Mouse (Mus musculus) MEL (cell line): ENCODE measurements around the gene Olfr1250. TPM values are rescaled to one million over a fixed set of nuclear protein-coding genes. Genes with fewer than 3 reads are reported as not detected.

Source experiments
- DNase-seq: peaks from one replicate; pipeline ENCODE4 v3.0.0; 2011; ENCODE audit warnings: low read depth, low spot score
- H3K27ac ChIP-seq: 2 replicates; pipeline ENCODE4 v1.5.1; 2012; ENCODE audit warnings: low read depth, mild to moderate bottlenecking, control low read depth, low read length, moderate library complexity; ENCODE audit not compliant: control insufficient read depth
- H3K27me3 ChIP-seq, 2 experiments: fragments of 150-350 bp in 1 of 2; sonication (generic) in 1 of 2; 2 replicates each; pipeline ENCODE4 v1.6.1; 2012; ENCODE audit warnings: low read length in 2 of 2, mild to moderate bottlenecking in 2 of 2, improper control_type of control experiment in 1 of 2, moderate library complexity in 1 of 2; ENCODE audit not compliant: insufficient read depth in 2 of 2, control insufficient read depth in 1 of 2
- H3K36me3 ChIP-seq, 2 experiments: 2 replicates each; pipeline ENCODE4 v1.6.1; 2012 to 2014; ENCODE audit warnings: low read length in 2 of 2, improper control_type of control experiment in 1 of 2, inconsistent platforms in 1 of 2, mild to moderate bottlenecking in 1 of 2; ENCODE audit not compliant: insufficient read depth in 2 of 2, control insufficient read depth in 1 of 2
- H3K4me1 ChIP-seq, 2 experiments: fragments of 150-350 bp in 1 of 2; sonication (generic) in 1 of 2; 2 replicates each; pipeline ENCODE4 v1.6.1; 2012; ENCODE audit warnings: low read length in 2 of 2, improper control_type of control experiment in 1 of 2, mild to moderate bottlenecking in 1 of 2; ENCODE audit not compliant: insufficient read depth in 2 of 2, control insufficient read depth in 1 of 2
- H3K4me3 ChIP-seq, 2 experiments: fragments of 150-350 bp in 1 of 2; sonication (generic) in 1 of 2; 2 replicates each; pipeline ENCODE4 v1.5.1; 2012; ENCODE audit warnings: low read depth in 2 of 2, low read length in 2 of 2, mild to moderate bottlenecking in 2 of 2, moderate library complexity in 2 of 2, control low read depth in 1 of 2, improper control_type of control experiment in 1 of 2; ENCODE audit not compliant: control insufficient read depth in 1 of 2, insufficient read depth in 1 of 2
- H3K79me2 ChIP-seq: 2 replicates; pipeline ENCODE4 v1.6.1; 2012; ENCODE audit warnings: mild to moderate bottlenecking, low read length, moderate library complexity; ENCODE audit not compliant: control insufficient read depth, poor library complexity, insufficient read depth
- H3K9ac ChIP-seq: 2 replicates; pipeline ENCODE4 v1.6.1; 2012; ENCODE audit warnings: low read depth, mild to moderate bottlenecking, control low read depth, low read length, moderate library complexity; ENCODE audit not compliant: control insufficient read depth, poor library complexity, severe bottlenecking
- H3K9me3 ChIP-seq: fragments of 150-350 bp; sonication (generic); replicated peaks from 2 replicates; pipeline ENCODE4 v1.6.1; 2012; ENCODE audit warnings: mild to moderate bottlenecking, low read length, improper control_type of control experiment, moderate library complexity; ENCODE audit not compliant: insufficient read depth
- MXI1 ChIP-seq: IDR thresholded peaks from 2 replicates; pipeline ENCODE4 v1.6.1; 2011; ENCODE audit warnings: mild to moderate bottlenecking, low read depth, low read length, improper control_type of control experiment
- polyA plus RNA-seq, 2 experiments: library from polyadenylated mRNA; stranded (reverse) in 1 of 2; unstranded in 1 of 2; fragments of >175 nt in 1 of 2; fragments of >200 nt in 1 of 2; gene quantifications; 2 replicates each; pipeline versions ENCODE4 v1.2.1 to v1.2.4; 2012; ENCODE audit warnings: low replicate concordance in 2 of 2, low read depth in 1 of 2; ENCODE audit not compliant: insufficient read length in 2 of 2, insufficient read depth in 1 of 2, missing spikeins in 1 of 2
- total RNA-seq: library from RNA; depleted of rRNA; stranded (reverse); fragments of 300-350 nt; gene quantifications from 2 replicates; pipeline ENCODE4 v1.2.3, GENCODE M21; 2012; rRNA removed

Gene Olfr1250
- total and polyA plus RNA-seq, 3 experiments, result not detected

DNA sequence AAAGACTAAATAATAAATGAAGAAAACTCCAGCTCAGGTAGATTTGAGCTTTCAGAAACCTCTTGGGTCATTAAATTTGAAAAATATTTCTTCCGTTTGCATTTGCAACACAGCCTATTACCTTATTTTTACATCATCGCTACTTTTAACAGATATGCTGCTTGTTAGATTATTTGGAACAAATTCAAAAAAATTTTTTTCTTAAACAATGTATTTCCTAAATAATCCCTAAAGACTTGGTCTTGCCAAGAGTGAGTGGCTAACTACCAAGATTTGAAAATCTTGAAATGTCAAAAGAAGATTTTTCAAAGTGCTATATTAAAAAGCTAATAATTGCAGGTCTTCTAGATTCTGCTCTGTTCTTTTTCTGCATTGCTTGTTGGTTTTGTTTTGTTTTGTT, 47.2 kb downstream of the Olfr1250 start, which contains the start of gene Olfr1247:
Olfr1247 (minus strand) TSS at position 101 of the 400 bp plus-strand sequence.
- Histone ChIP-seq H3K9ac (no peak within 1 kb of the TSS), H3K4me1 (no peaks in the 10 kb centered on the region), H3K27ac (no peak within 1 kb of the TSS), H3K4me3 (no peak within 1 kb of the TSS), H3K36me3 (no peaks in the 10 kb centered on the region), H3K9me3 (no peaks in the 10 kb centered on the region), H3K79me2 (no peaks in the 10 kb centered on the region), H3K27me3 (no peaks in the 10 kb centered on the region)
- DNase-seq, result no peak
- TF ChIP-seq MXI1, result no peak

Other genes starting within 250 kb of the Olfr1250 start
- not detected in 2 replicates for gene Olfr1239, start 241.1 kb downstream of the Olfr1250 start, total RNA-seq
- gene Olfr1239, start 241.1 kb downstream of the Olfr1250 start, polyA plus RNA-seq, result not detected
- gene Olfr1240, start 218.5 kb downstream of the Olfr1250 start, total RNA-seq, result not detected in 2 replicates
- gene Olfr1240, start 218.5 kb downstream of the Olfr1250 start, polyA plus RNA-seq, result not detected
- gene Olfr1241, start 174.3 kb downstream of the Olfr1250 start, total RNA-seq, result not detected in 2 replicates
- gene Olfr1241, start 174.3 kb downstream of the Olfr1250 start, polyA plus RNA-seq, result not detected
- not detected in 2 replicates for gene Olfr1242, start 163.1 kb downstream of the Olfr1250 start, total RNA-seq
- gene Olfr1242, start 163.1 kb downstream of the Olfr1250 start, polyA plus RNA-seq, result not detected
- not detected in 2 replicates for gene Olfr1243, start 130.0 kb downstream of the Olfr1250 start, total RNA-seq
- not detected for gene Olfr1243, start 130.0 kb downstream of the Olfr1250 start, polyA plus RNA-seq
- gene Olfr1245, start 83.0 kb downstream of the Olfr1250 start, total RNA-seq, result not detected in 2 replicates
- not detected for gene Olfr1245, start 83.0 kb downstream of the Olfr1250 start, polyA plus RNA-seq
- not detected in 2 replicates for gene Olfr1246, start 68.3 kb downstream of the Olfr1250 start, total RNA-seq
- gene Olfr1246, start 68.3 kb downstream of the Olfr1250 start, polyA plus RNA-seq, result not detected
- not detected in 2 replicates for gene Olfr1247, start 47.3 kb downstream of the Olfr1250 start, total RNA-seq
- gene Olfr1247, start 47.3 kb downstream of the Olfr1250 start, polyA plus RNA-seq, result not detected
- gene Olfr1248, start 43.2 kb downstream of the Olfr1250 start, total RNA-seq, result not detected in 2 replicates
- not detected for gene Olfr1248, start 43.2 kb downstream of the Olfr1250 start, polyA plus RNA-seq
- not detected in 2 replicates for gene Olfr1249, start 26.5 kb downstream of the Olfr1250 start, total RNA-seq
- not detected for gene Olfr1249, start 26.5 kb downstream of the Olfr1250 start, polyA plus RNA-seq
- not detected in 2 replicates for gene Olfr1251, start 10.5 kb upstream of the Olfr1250 start, total RNA-seq
- gene Olfr1251, start 10.5 kb upstream of the Olfr1250 start, polyA plus RNA-seq, result not detected
- gene Olfr1252, start 63.5 kb upstream of the Olfr1250 start, total RNA-seq, result not detected in 2 replicates
- gene Olfr1252, start 63.5 kb upstream of the Olfr1250 start, polyA plus RNA-seq, result not detected
- gene Olfr1253, start 95.6 kb upstream of the Olfr1250 start, total RNA-seq, result not detected in 2 replicates
- not detected for gene Olfr1253, start 95.6 kb upstream of the Olfr1250 start, polyA plus RNA-seq
- not detected in 2 replicates for gene Olfr1254, start 132.2 kb upstream of the Olfr1250 start, total RNA-seq
- gene Olfr1254, start 132.2 kb upstream of the Olfr1250 start, polyA plus RNA-seq, result not detected
- not detected in 2 replicates for gene Olfr1255, start 150.6 kb upstream of the Olfr1250 start, total RNA-seq
- gene Olfr1255, start 150.6 kb upstream of the Olfr1250 start, polyA plus RNA-seq, result not detected
- gene Olfr1256, start 180.1 kb upstream of the Olfr1250 start, total RNA-seq, result not detected in 2 replicates
- gene Olfr1256, start 180.1 kb upstream of the Olfr1250 start, polyA plus RNA-seq, result not detected
- gene Olfr48, start 186.7 kb upstream of the Olfr1250 start, total RNA-seq, result not detected in 2 replicates
- gene Olfr48, start 186.7 kb upstream of the Olfr1250 start, polyA plus RNA-seq, result not detected
- gene Olfr1257, start 217.0 kb upstream of the Olfr1250 start, total RNA-seq, result not detected in 2 replicates
- not detected for gene Olfr1257, start 217.0 kb upstream of the Olfr1250 start, polyA plus RNA-seq